Mouse (Mus musculus): Measurements from ENCODE around the gene Rad17. TPM values are rescaled to one million over a fixed set of nuclear protein-coding genes. Genes with fewer than 3 reads are reported as not detected.

Gene Rad17
- total RNA-seq, 4 experiments from 2014 or later, result 10.0 to 14.6 (median 12.8) TPM

- peak in 1 of 2 experiments; percentile 14 for DNase-seq (ENCODE audit: low spot score in 2 of 2)
These were observed 34.4 kb downstream of the Rad17 start, which contains the start of gene Marveld2 for GRCm38 (mm10) chr13:100616181-100617087. Gene Marveld2 (minus strand): TSS chr13:100616971.

GRCm38 (mm10) chr13:100612903-100613302 lies 37.9 kb downstream of the Rad17 start:
- no peak for DNase-seq (ENCODE audit: low spot score in 2 of 2)

GRCm38 (mm10) chr13:100612251-100612650 lies 38.6 kb downstream of the Rad17 start:
- DNase-seq (ENCODE audit: low spot score in 2 of 2), result no peak

GRCm38 (mm10) chr13:100611266-100611665 lies 39.6 kb downstream of the Rad17 start:
- no peak for DNase-seq (ENCODE audit: low spot score in 2 of 2)

- DNase-seq (ENCODE audit: low spot score in 2 of 2), result no peak
These were observed 43.1 kb downstream of the Rad17 start for GRCm38 (mm10) chr13:100607756-100608155.

GRCm38 (mm10) chr13:100605845-100606244 lies 45.0 kb downstream of the Rad17 start:
- no peak for DNase-seq (ENCODE audit: low spot score in 2 of 2)

- DNase-seq (ENCODE audit: low spot score in 2 of 2), result no peak
These were observed 47.1 kb downstream of the Rad17 start for GRCm38 (mm10) chr13:100603738-100604095.

GRCm38 (mm10) chr13:100603031-100603737 lies 47.7 kb downstream of the Rad17 start:
- DNase-seq (ENCODE audit: low spot score in 2 of 2), result no peak

GRCm38 (mm10) chr13:100602239-100602902 lies 48.5 kb downstream of the Rad17 start:
- DNase-seq (ENCODE audit: low spot score in 2 of 2), result no peak

GRCm38 (mm10) chr13:100601034-100601433 lies 49.8 kb downstream of the Rad17 start:
- DNase-seq (ENCODE audit: low spot score in 2 of 2), result no peak

GRCm38 (mm10) chr13:100600317-100600716 lies 50.5 kb downstream of the Rad17 start:
- DNase-seq (ENCODE audit: low spot score in 2 of 2), result no peak

GRCm38 (mm10) chr13:100597284-100597683 lies 53.6 kb downstream of the Rad17 start:
- no peak for DNase-seq (ENCODE audit: low spot score in 2 of 2)

- no peak for DNase-seq (ENCODE audit: low spot score in 2 of 2)
These were observed 55.3 kb downstream of the Rad17 start for GRCm38 (mm10) chr13:100595552-100595885.

GRCm38 (mm10) chr13:100594838-100595551 lies 55.9 kb downstream of the Rad17 start:
- DNase-seq (ENCODE audit: low spot score in 2 of 2), result no peak

- peak; percentile 15 to 29 for DNase-seq (ENCODE audit: low spot score in 2 of 2)
These were observed 56.6 kb downstream of the Rad17 start for GRCm38 (mm10) chr13:100594041-100594792.

- DNase-seq (ENCODE audit: low spot score in 2 of 2), result no peak
These were observed 62.2 kb downstream of the Rad17 start for GRCm38 (mm10) chr13:100588646-100589045.

GRCm38 (mm10) chr13:100582144-100582543 lies 68.7 kb downstream of the Rad17 start:
- DNase-seq (ENCODE audit: low spot score in 2 of 2), result no peak

GRCm38 (mm10) chr13:100581701-100582100 lies 69.2 kb downstream of the Rad17 start:
- DNase-seq (ENCODE audit: low spot score in 2 of 2), result no peak

- DNase-seq (ENCODE audit: low spot score in 2 of 2), result no peak
These were observed 70.9 kb downstream of the Rad17 start for GRCm38 (mm10) chr13:100579951-100580350.

GRCm38 (mm10) chr13:100579220-100579619 lies 71.6 kb downstream of the Rad17 start:
- no peak for DNase-seq (ENCODE audit: low spot score in 2 of 2)

- no peak for DNase-seq (ENCODE audit: low spot score in 2 of 2)
These were observed 74.9 kb downstream of the Rad17 start for GRCm38 (mm10) chr13:100575950-100576349.

All from gastrocnemius, adult 8-10 months (tissue).